11 mouse cellular contexts compared by ENCODE assay signal in genomic region chr9:69121117-69121740, GRCm38 (mm10).
DNase-seq lines count a peak whose midpoint lies in the region; ATAC-seq and TF ChIP-seq lines count a peak whose summit lies in the region.
"Had no signal": no experiment of that assay in that cellular context is flagged by ENCODE, and none has a peak within 500 bp of the region (broad histone marks: within the 10 kb centered on the region; RNA-seq: fewer than 3 reads in every experiment).

No protein-coding gene starts in this region.

- TF ChIP-seq CTCF in cerebellum, adult 2 months (IDR thresholded peaks at IDR 0.05; ENCODE audit: borderline replicate concordance, insufficient read depth, low read depth, low read length): no peak

- no peak for TF ChIP-seq POLR2A in cerebellum, adult 2 months (IDR thresholded peaks at IDR 0.05; ENCODE audit: borderline replicate concordance, insufficient read depth, low read length)

- 53% methylated on average over 12 of the region's 12 CpGs for WGBS in cerebellum, adult 2 months
- WGBS in kidney, embryonic 14.5 days: 33% methylated on average over 12 of the region's 12 CpGs
- WGBS in forebrain, embryonic 11.5 days: 56% methylated on average over 12 of the region's 12 CpGs

- no peaks in the 10 kb centered on the region for H3K36me3 ChIP-seq in kidney, embryonic 14.5 days (ENCODE audit: control insufficient read depth, insufficient read depth, low read length)
- H3K36me3 ChIP-seq in forebrain, embryonic 11.5 days (ENCODE audit: control insufficient read depth, insufficient read depth, low read length): no peaks in the 10 kb centered on the region
- H3K36me3 ChIP-seq: embryonic facial prominence, embryonic 13.5 days had no signal

- DNase-seq in cerebellum, adult 2 months: peak; percentile 45 to 49
- no peak for DNase-seq in cerebellum, adult 9-10 months
- peak; percentile 62 for DNase-seq in kidney, adult 11 months
- peak; percentile 59 for DNase-seq in right cerebral cortex, postnatal 10 days (ENCODE audit: low spot score in 2 of 2)
- DNase-seq in right cerebral cortex, adult 2 months (ENCODE audit: low spot score in 2 of 2): no peak
- DNase-seq in mesoderm, embryonic 11.5 days (ENCODE audit: low read depth, low spot score): peak; percentile 41
- no peak for DNase-seq in forebrain, embryonic 11.5 days (ENCODE audit: low spot score)
- DNase-seq: lung, adult 2 months; midbrain, embryonic 14.5 days had no signal

- ATAC-seq in kidney, embryonic 14.5 days (ENCODE audit: low FRiP score, low TSS enrichment): no peak
- no peak for ATAC-seq in forebrain, embryonic 11.5 days (replicated peaks; ENCODE audit: low FRiP score)

- no peak overlapping the region for H3K4me3 ChIP-seq in cerebellum, adult 2 months (replicated peaks; ENCODE audit: insufficient read depth, low read depth, low read length)
- no peak overlapping the region for H3K4me3 ChIP-seq in kidney, embryonic 14.5 days (ENCODE audit: low read length)
- H3K4me3 ChIP-seq in forebrain, embryonic 11.5 days (ENCODE audit: low read depth, low read length): no peak overlapping the region
- H3K4me3 ChIP-seq: embryonic facial prominence, embryonic 13.5 days had no signal

- H3K4me1 ChIP-seq in cerebellum, adult 2 months (ENCODE audit: control insufficient read depth, insufficient read depth, low read length): peaks cover 28% of the 10 kb centered on the region
- peaks cover 4% of the 10 kb centered on the region; the same call in 1 of the 2 replicates for H3K4me1 ChIP-seq in kidney, embryonic 14.5 days (ENCODE audit: control insufficient read depth, insufficient read depth, low read length)
- H3K4me1 ChIP-seq in forebrain, embryonic 11.5 days (replicated peaks; ENCODE audit: control insufficient read depth, insufficient read depth, low read length): peaks cover 10% of the 10 kb centered on the region

- no peaks in the 10 kb centered on the region for H3K9me3 ChIP-seq in kidney, embryonic 14.5 days (ENCODE audit: control insufficient read depth, low read length)
- H3K9me3 ChIP-seq in forebrain, embryonic 11.5 days (ENCODE audit: control insufficient read depth, low read length): no peaks in the 10 kb centered on the region
- H3K9me3 ChIP-seq: embryonic facial prominence, embryonic 13.5 days had no signal

- H3K27me3 ChIP-seq in cerebellum, adult 2 months (ENCODE audit: control insufficient read depth, insufficient read depth, low read length): no peaks in the 10 kb centered on the region
- H3K27me3 ChIP-seq in kidney, embryonic 14.5 days (ENCODE audit: control insufficient read depth, insufficient read depth, low read length): no peaks in the 10 kb centered on the region; the same call in 1 of the 2 replicates
- no peaks in the 10 kb centered on the region for H3K27me3 ChIP-seq in forebrain, embryonic 11.5 days (ENCODE audit: control insufficient read depth, insufficient read depth, low read length)
- H3K27me3 ChIP-seq: embryonic facial prominence, embryonic 13.5 days had no signal

- no peak overlapping the region for H3K9ac ChIP-seq in kidney, embryonic 14.5 days (ENCODE audit: low read depth, low read length)
- no peak overlapping the region for H3K9ac ChIP-seq in forebrain, embryonic 11.5 days (ENCODE audit: low read length)
- H3K9ac ChIP-seq: embryonic facial prominence, embryonic 13.5 days had no signal

- no peak overlapping the region for H3K27ac ChIP-seq in cerebellum, adult 2 months (ENCODE audit: insufficient read depth, low read length)
- H3K27ac ChIP-seq in kidney, embryonic 14.5 days (ENCODE audit: low read depth, low read length): no peak overlapping the region
- H3K27ac ChIP-seq in forebrain, embryonic 11.5 days (ENCODE audit: low read depth, low read length): no peak overlapping the region
- H3K27ac ChIP-seq: embryonic facial prominence, embryonic 13.5 days had no signal

- H3K4me2 ChIP-seq in kidney, embryonic 14.5 days (replicated peaks; ENCODE audit: low read depth, low read length): no peak overlapping the region
- no peak overlapping the region for H3K4me2 ChIP-seq in forebrain, embryonic 11.5 days (ENCODE audit: low read depth, low read length, severe bottlenecking)
- H3K4me2 ChIP-seq: embryonic facial prominence, embryonic 13.5 days had no signal

Comparison
In these comparisons a context has a peak if more than half of its experiments do, and no peak if none do; other contexts are left out.
1. DNase-seq: peak in cerebellum, adult 2 months (2 of 2), kidney, adult 11 months (single experiment), right cerebral cortex, postnatal 10 days (2 of 2) and mesoderm, embryonic 11.5 days (single experiment); none in cerebellum, adult 9-10 months (single experiment), right cerebral cortex, adult 2 months (0 of 2) and forebrain, embryonic 11.5 days (single experiment).